Mouse (Mus musculus) ES-Bruce4 (cell line): ENCODE results near the gene Tbx5. TPM values are rescaled to one million over a fixed set of nuclear protein-coding genes. Genes with fewer than 3 reads are reported as not detected.

ENCODE experiments used
- H3K27ac ChIP-seq: 2 replicates; pipeline ENCODE4 v1.5.1; 2012; ENCODE audit warnings: low read length, inconsistent platforms; ENCODE audit not compliant: insufficient read depth
- H3K27me3 ChIP-seq: 2 replicates; pipeline ENCODE4 v1.6.1; 2012; ENCODE audit warnings: mild to moderate bottlenecking, low read length, inconsistent platforms; ENCODE audit not compliant: control insufficient read depth, poor library complexity, insufficient read depth, severe bottlenecking
- H3K36me3 ChIP-seq: 2 replicates; pipeline ENCODE4 v1.6.1; 2012; ENCODE audit warnings: inconsistent platforms, mild to moderate bottlenecking, low read length, moderate library complexity; ENCODE audit not compliant: control insufficient read depth, poor library complexity, insufficient read depth, severe bottlenecking
- H3K4me1 ChIP-seq: one replicate; pipeline ENCODE4 v1.8.1; 2011; ENCODE audit warnings: low read length; ENCODE audit not compliant: control insufficient read depth, insufficient read depth
- H3K4me3 ChIP-seq: 2 replicates; pipeline ENCODE4 v1.5.1; 2011; ENCODE audit warnings: low read depth, mild to moderate bottlenecking, low read length
- H3K9ac ChIP-seq: 2 replicates; pipeline ENCODE4 v1.6.1; 2012; ENCODE audit warnings: low read depth, mild to moderate bottlenecking, inconsistent platforms; ENCODE audit not compliant: poor library complexity, severe bottlenecking
- H3K9me3 ChIP-seq: replicated peaks from 2 replicates; pipeline ENCODE4 v1.6.1; 2012; ENCODE audit warnings: mild to moderate bottlenecking, low read length, inconsistent platforms; ENCODE audit not compliant: control insufficient read depth, poor library complexity, insufficient read depth, severe bottlenecking
- CTCF ChIP-seq: IDR thresholded peaks from one replicate; pipeline ENCODE4 v1.8.1; 2011; ENCODE audit warnings: low read depth, low read length
- EP300 ChIP-seq: IDR thresholded peaks from 2 replicates; pipeline ENCODE4 v1.6.1; 2011; ENCODE audit warnings: low read depth, low read length; ENCODE audit not compliant: insufficient read depth
- POLR2A ChIP-seq: IDR thresholded peaks from one replicate; pipeline ENCODE4 v1.8.1; 2011; ENCODE audit warnings: low read length; ENCODE audit not compliant: insufficient read depth
- polyA plus RNA-seq: library from polyadenylated mRNA; stranded (reverse); fragments of >200 nt; gene quantifications from 2 replicates; pipeline ENCODE4 v1.2.4, GENCODE M21; 2011; ENCODE audit warnings: low read depth; ENCODE audit not compliant: missing spikeins, insufficient read depth, insufficient read length

Tbx5 gene
- polyA plus RNA-seq, 1 experiment = not detected

- Histone ChIP-seq H3K9me3 (peaks cover 3% of the 10 kb centered on the region; the same call in 1 of the 2 replicates), H3K4me1 (no peaks in the 10 kb centered on the region), H3K9ac (no peak overlapping the region), H3K27ac (no peak overlapping the region), H3K4me3 (no peak overlapping the region), H3K36me3 (no peaks in the 10 kb centered on the region), H3K27me3 (peaks cover 24% of the 10 kb centered on the region)
- no peak for TF ChIP-seq EP300
- TF ChIP-seq CTCF = no peak
- TF ChIP-seq POLR2A = no peak
Measured at GRCm38 (mm10) chr5:119833223-119834030, 959 bp downstream of the Tbx5 start.

DNA sequence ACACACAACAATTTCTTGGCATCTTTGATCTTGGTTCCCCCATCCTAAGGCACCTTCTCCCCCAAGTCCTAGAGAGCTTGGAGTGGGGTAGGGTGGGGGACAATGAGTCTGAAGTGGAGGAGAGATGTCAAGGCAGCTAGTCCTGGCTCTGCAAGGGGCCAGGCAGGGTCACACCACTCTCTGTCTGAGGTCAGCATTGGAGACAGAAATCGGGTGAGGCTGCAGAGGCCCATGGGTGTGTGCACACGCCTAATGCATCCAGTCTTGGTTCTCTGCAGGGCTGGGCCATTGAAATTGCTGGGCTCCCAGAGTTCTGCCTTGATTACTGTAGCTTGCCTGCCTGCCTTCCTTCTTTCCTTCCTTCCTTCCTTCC is 1.5 kb downstream of the Tbx5 start:
- no peaks in the 10 kb centered on the region for H3K4me1 ChIP-seq
- peaks cover 3% of the 10 kb centered on the region; the same call in 1 of the 2 replicates for H3K9me3 ChIP-seq
- H3K4me3 ChIP-seq = no peak overlapping the region
- no peak overlapping the region for H3K9ac ChIP-seq
- H3K27ac ChIP-seq = no peak overlapping the region
- H3K27me3 ChIP-seq = peaks cover 24% of the 10 kb centered on the region
- H3K36me3 ChIP-seq = no peaks in the 10 kb centered on the region
- no peak for TF ChIP-seq CTCF
- no peak for TF ChIP-seq EP300
- TF ChIP-seq POLR2A = no peak

GRCm38 (mm10) chr5:119835053-119835867 is 2.8 kb downstream of the Tbx5 start:
- no peak overlapping the region for H3K9ac ChIP-seq
- H3K27ac ChIP-seq = no peak overlapping the region
- peak overlapping the region; percentile 7; the same call in 1 of the 2 replicates for H3K4me3 ChIP-seq

GRCm38 (mm10) chr5:119835868-119836209 is 3.4 kb downstream of the Tbx5 start:
- no peaks in the 10 kb centered on the region for H3K4me1 ChIP-seq
- no peak for TF ChIP-seq EP300
- H3K36me3 ChIP-seq = no peaks in the 10 kb centered on the region
- H3K27ac ChIP-seq = no peak overlapping the region
- H3K9ac ChIP-seq = no peak overlapping the region
- H3K9me3 ChIP-seq = peaks cover 3% of the 10 kb centered on the region; the same call in 1 of the 2 replicates
- H3K4me3 ChIP-seq = no peak overlapping the region
- peaks cover 24% of the 10 kb centered on the region for H3K27me3 ChIP-seq

More at GRCm38 (mm10) chr5:119835053-119835867, 2.8 kb downstream of the Tbx5 start:
- H3K36me3 ChIP-seq = no peaks in the 10 kb centered on the region
- TF ChIP-seq EP300 (no peak), POLR2A (no peak), CTCF (no peak)
- H3K9me3 ChIP-seq = peaks cover 3% of the 10 kb centered on the region; the same call in 1 of the 2 replicates
- no peaks in the 10 kb centered on the region for H3K4me1 ChIP-seq
- H3K27me3 ChIP-seq = peaks cover 24% of the 10 kb centered on the region

DNA sequence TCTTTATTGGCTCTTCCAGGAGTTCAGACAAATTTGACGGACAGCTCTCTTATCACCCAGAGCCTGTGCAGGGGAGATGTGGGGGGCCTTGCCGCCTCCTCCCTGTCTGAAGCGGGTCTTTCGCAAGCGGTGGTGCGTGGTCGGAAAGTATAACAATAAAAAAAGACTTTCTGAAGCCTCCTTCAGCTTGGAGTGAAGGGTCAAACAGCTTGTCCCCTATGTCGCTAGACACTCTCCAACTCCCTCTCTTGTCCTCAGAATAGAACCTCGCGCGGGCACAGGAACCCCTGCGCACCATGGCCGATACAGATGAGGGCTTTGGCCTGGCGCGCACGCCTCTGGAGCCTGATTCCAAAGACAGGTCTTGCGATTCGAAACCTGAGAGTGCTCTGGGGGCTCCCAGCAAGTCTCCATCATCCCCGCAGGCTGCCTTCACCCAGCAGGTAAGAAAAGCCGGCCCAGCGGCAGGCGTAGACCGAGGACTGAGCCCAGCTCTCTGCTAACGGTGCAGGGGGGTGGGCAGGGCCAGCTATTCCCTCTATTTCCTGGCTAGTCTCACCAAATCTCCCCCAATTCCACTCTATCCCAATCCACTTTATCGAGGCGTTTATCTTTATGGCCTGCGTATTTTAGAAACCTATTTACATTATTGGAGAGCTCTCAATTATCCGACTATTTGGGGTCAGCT is 4.3 kb downstream of the Tbx5 start:
- Histone ChIP-seq H3K27ac (no peak overlapping the region), H3K4me3 (no peak overlapping the region), H3K27me3 (peaks cover 16% of the 10 kb centered on the region), H3K36me3 (no peaks in the 10 kb centered on the region), H3K9me3 (peaks cover 3% of the 10 kb centered on the region; the same call in 1 of the 2 replicates), H3K4me1 (no peaks in the 10 kb centered on the region), H3K9ac (no peak overlapping the region)
- no peak for TF ChIP-seq CTCF
- no peak for TF ChIP-seq POLR2A
- TF ChIP-seq EP300 = no peak
